Mouse (Mus musculus): ENCODE data around the gene Sp100. TPM values are rescaled to one million over a fixed set of nuclear protein-coding genes. Genes with fewer than 3 reads are reported as not detected.

The Sp100 gene
- total and polyA plus RNA-seq, 3 experiments: 13.5 to 21.6 (median 16.9) TPM

DNA sequence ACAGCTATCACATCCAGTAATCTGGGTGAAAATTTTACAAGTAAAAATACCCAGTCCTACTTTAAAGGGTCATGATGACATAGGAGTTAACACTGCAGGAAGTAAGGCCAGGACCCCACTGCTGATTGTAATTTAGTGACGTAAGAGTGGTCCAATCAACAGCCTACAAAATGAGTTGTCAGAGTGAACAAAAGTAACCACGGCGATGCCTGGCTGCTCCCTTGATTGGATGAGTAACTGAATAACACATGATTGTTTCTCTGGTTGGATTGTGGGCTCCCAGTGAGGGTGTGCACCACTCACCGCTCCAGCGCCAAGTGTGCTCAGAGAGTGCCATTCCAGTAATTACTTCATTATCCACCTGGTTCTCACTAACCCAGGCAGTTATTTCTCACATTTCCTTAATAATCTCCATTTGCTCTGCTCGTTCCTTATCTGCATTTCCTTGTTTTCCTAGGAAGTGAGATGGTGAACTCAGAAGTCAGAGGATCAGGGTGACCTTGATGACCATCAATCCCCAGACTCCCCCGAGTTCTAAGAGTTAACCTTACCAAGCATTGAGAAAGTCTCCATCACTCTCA, 66.7 kb downstream of the Sp100 start:
- no peaks in the 10 kb centered on the region for H3K79me2 ChIP-seq (replicated peaks; ENCODE audit: control insufficient read depth, insufficient read depth, low read length)
- intact Hi-C loops (cut with DNase I): no loop called here
- H3K27ac ChIP-seq: no peak overlapping the region
- H3K9ac ChIP-seq (ENCODE audit: low read depth, low read length): no peak overlapping the region
- no peaks in the 10 kb centered on the region for H3K36me3 ChIP-seq (ENCODE audit: control insufficient read depth, insufficient read depth, low read length)
- DNase-seq: no peak
- no peaks in the 10 kb centered on the region for H3K27me3 ChIP-seq (ENCODE audit: control insufficient read depth, insufficient read depth, low read length)
- H3K4me1 ChIP-seq (ENCODE audit: control insufficient read depth, insufficient read depth, low read length): no peaks in the 10 kb centered on the region
- WGBS: 60% methylated on average over 7 of the region's 7 CpGs
- no peak overlapping the region for H3K4me3 ChIP-seq
- no peak for TF ChIP-seq EP300 (IDR thresholded peaks at IDR 0.05; ENCODE audit: insufficient read depth, low read depth, low read length)
- no peak for TF ChIP-seq POLR2A (IDR thresholded peaks at IDR 0.05; ENCODE audit: insufficient read depth, low read depth, low read length)
- no peak for TF ChIP-seq CTCF (IDR thresholded peaks at IDR 0.05)

GRCm38 (mm10) chr1:85719049-85719448, 69.3 kb downstream of the Sp100 start:
- no peaks in the 10 kb centered on the region for H3K27me3 ChIP-seq (ENCODE audit: control insufficient read depth, insufficient read depth, low read length)

GRCm38 (mm10) chr1:85720220-85720893, 70.6 kb downstream of the Sp100 start:
- H3K9ac ChIP-seq (ENCODE audit: low read depth, low read length): no peak overlapping the region
- H3K4me1 ChIP-seq (ENCODE audit: control insufficient read depth, insufficient read depth, low read length): no peaks in the 10 kb centered on the region
- H3K4me3 ChIP-seq: no peak overlapping the region
- H3K27me3 ChIP-seq (ENCODE audit: control insufficient read depth, insufficient read depth, low read length): no peaks in the 10 kb centered on the region
- no peaks in the 10 kb centered on the region for H3K36me3 ChIP-seq (ENCODE audit: control insufficient read depth, insufficient read depth, low read length)
- 70% methylated on average over 10 of the region's 10 CpGs for WGBS
- intact Hi-C loops (cut with DNase I): no loop called here
- DNase-seq: no peak
- no peaks in the 10 kb centered on the region for H3K79me2 ChIP-seq (replicated peaks; ENCODE audit: control insufficient read depth, insufficient read depth, low read length)
- TF ChIP-seq CTCF (IDR thresholded peaks at IDR 0.05): no peak
- no peak for TF ChIP-seq POLR2A (IDR thresholded peaks at IDR 0.05; ENCODE audit: insufficient read depth, low read depth, low read length)
- no peak for TF ChIP-seq EP300 (IDR thresholded peaks at IDR 0.05; ENCODE audit: insufficient read depth, low read depth, low read length)
- H3K27ac ChIP-seq: no peak overlapping the region

More at GRCm38 (mm10) chr1:85719049-85719448, 69.3 kb downstream of the Sp100 start:
- Histone ChIP-seq H3K36me3 (ENCODE audit: control insufficient read depth, insufficient read depth, low read length) (no peaks in the 10 kb centered on the region), H3K4me1 (ENCODE audit: control insufficient read depth, insufficient read depth, low read length) (no peaks in the 10 kb centered on the region), H3K9ac (ENCODE audit: low read depth, low read length) (no peak overlapping the region), H3K27ac (no peak overlapping the region), H3K79me2 (replicated peaks; ENCODE audit: control insufficient read depth, insufficient read depth, low read length) (no peaks in the 10 kb centered on the region), H3K4me3 (no peak overlapping the region)
- TF ChIP-seq EP300 (IDR thresholded peaks at IDR 0.05; ENCODE audit: insufficient read depth, low read depth, low read length) (no peak), CTCF (IDR thresholded peaks at IDR 0.05) (no peak)
- no peak for DNase-seq
- WGBS: 53% methylated on average over 4 of the region's 4 CpGs
- intact Hi-C loops (cut with DNase I): no loop called here

DNA sequence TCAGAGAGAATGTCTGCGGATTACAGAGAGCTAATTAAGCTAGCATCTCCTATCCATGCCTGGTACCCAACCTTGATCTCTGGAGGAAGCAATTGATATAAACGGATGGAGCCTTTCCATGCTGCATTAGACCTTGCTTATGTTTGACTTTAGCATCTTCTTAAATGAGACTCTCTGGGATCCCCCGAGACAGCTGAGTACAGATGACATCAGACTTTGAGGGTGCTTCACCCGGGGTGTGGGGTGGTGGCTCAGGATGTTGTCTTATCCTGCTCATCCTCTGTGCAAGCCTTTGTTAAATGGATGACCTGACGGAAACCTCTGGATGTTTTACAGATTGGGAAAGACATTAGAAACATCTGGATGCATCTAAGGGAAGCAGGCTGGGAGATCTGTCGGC, 80.7 kb downstream of the Sp100 start:
- H3K79me2 ChIP-seq (replicated peaks; ENCODE audit: control insufficient read depth, insufficient read depth, low read length): no peaks in the 10 kb centered on the region
- 74% methylated on average over 6 of the region's 6 CpGs for WGBS
- H3K4me3 ChIP-seq: no peak overlapping the region
- no peak for DNase-seq
- no peak overlapping the region for H3K9ac ChIP-seq (ENCODE audit: low read depth, low read length)
- TF ChIP-seq CTCF (IDR thresholded peaks at IDR 0.05) (no peak), EP300 (IDR thresholded peaks at IDR 0.05; ENCODE audit: insufficient read depth, low read depth, low read length) (no peak), POLR2A (IDR thresholded peaks at IDR 0.05; ENCODE audit: insufficient read depth, low read depth, low read length) (no peak)
- intact Hi-C loops (cut with DNase I): no loop called here
- no peaks in the 10 kb centered on the region for H3K4me1 ChIP-seq (ENCODE audit: control insufficient read depth, insufficient read depth, low read length)
- no peaks in the 10 kb centered on the region for H3K36me3 ChIP-seq (ENCODE audit: control insufficient read depth, insufficient read depth, low read length)
- H3K27ac ChIP-seq: no peak overlapping the region
- H3K27me3 ChIP-seq (ENCODE audit: control insufficient read depth, insufficient read depth, low read length): no peaks in the 10 kb centered on the region

GRCm38 (mm10) chr1:85732581-85732980, 82.8 kb downstream of the Sp100 start:
- H3K4me3 ChIP-seq: no peak overlapping the region
- H3K9ac ChIP-seq (ENCODE audit: low read depth, low read length): no peak overlapping the region
- intact Hi-C loops (cut with DNase I): no loop called here
- no peak overlapping the region for H3K27ac ChIP-seq
- no peaks in the 10 kb centered on the region for H3K27me3 ChIP-seq (ENCODE audit: control insufficient read depth, insufficient read depth, low read length)
- DNase-seq: no peak
- no peaks in the 10 kb centered on the region for H3K36me3 ChIP-seq (ENCODE audit: control insufficient read depth, insufficient read depth, low read length)
- H3K4me1 ChIP-seq (ENCODE audit: control insufficient read depth, insufficient read depth, low read length): no peaks in the 10 kb centered on the region
- H3K79me2 ChIP-seq (replicated peaks; ENCODE audit: control insufficient read depth, insufficient read depth, low read length): no peaks in the 10 kb centered on the region
- 75% methylated on average over 3 of the region's 3 CpGs for WGBS
- TF ChIP-seq CTCF (IDR thresholded peaks at IDR 0.05) (no peak), POLR2A (IDR thresholded peaks at IDR 0.05; ENCODE audit: insufficient read depth, low read depth, low read length) (no peak), EP300 (IDR thresholded peaks at IDR 0.05; ENCODE audit: insufficient read depth, low read depth, low read length) (no peak)

DNA sequence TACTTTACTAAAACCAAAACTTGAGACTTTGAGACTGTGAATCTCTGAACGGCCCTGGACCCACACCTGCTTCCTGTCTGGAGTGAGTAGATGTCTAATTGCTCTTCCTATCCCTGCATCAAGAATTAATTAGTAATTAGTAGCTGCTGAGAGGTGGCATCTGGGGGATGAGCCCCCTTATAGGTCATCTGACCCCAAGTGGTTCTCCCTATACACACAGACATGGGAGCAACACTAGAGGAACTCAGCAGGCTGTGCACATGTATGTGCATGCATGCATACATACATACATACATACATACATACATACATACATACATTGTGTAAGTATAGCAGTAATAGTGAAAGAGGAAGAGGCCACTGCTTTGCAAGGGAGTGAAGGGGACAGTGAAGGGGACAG, 84.7 kb downstream of the Sp100 start:
- no peaks in the 10 kb centered on the region for H3K27me3 ChIP-seq (ENCODE audit: control insufficient read depth, insufficient read depth, low read length)
- TF ChIP-seq POLR2A (IDR thresholded peaks at IDR 0.05; ENCODE audit: insufficient read depth, low read depth, low read length) (no peak), EP300 (IDR thresholded peaks at IDR 0.05; ENCODE audit: insufficient read depth, low read depth, low read length) (no peak), CTCF (IDR thresholded peaks at IDR 0.05) (no peak)
- H3K9ac ChIP-seq (ENCODE audit: low read depth, low read length): no peak overlapping the region
- WGBS: 52% methylated on average over 1 of the region's 1 CpGs
- H3K36me3 ChIP-seq (ENCODE audit: control insufficient read depth, insufficient read depth, low read length): no peaks in the 10 kb centered on the region
- intact Hi-C loops (cut with DNase I): no loop called here
- H3K4me1 ChIP-seq (ENCODE audit: control insufficient read depth, insufficient read depth, low read length): no peaks in the 10 kb centered on the region
- no peak overlapping the region for H3K4me3 ChIP-seq
- no peak for DNase-seq
- H3K27ac ChIP-seq: no peak overlapping the region
- no peaks in the 10 kb centered on the region for H3K79me2 ChIP-seq (replicated peaks; ENCODE audit: control insufficient read depth, insufficient read depth, low read length)
